21 mouse cellular contexts compared by ENCODE assay signal in the genomic region with DNA sequence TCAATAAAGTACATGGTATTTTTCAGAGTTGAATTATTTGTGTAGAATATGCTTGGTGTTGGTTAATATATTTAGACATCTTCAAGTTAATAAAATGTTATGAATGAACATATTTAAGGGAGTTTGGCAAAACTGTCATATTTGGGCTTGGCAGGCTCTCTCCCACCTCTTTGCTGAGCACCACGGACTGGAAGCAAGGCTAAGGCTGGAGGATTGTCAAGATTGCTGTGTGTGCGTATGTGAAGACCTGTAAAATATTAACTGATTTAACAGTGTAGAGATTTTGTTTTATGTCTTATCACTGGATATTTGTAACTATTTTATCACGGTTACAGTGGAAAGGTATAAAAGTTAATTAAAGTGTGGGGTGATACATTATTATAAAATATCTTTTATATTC.
DNase-seq lines count a peak whose midpoint lies in the region; ATAC-seq lines count a peak whose summit lies in the region.
"Had no signal": no experiment of that assay in that cellular context is flagged by ENCODE, and none has a peak within 500 bp of the region (broad histone marks: within the 10 kb centered on the region; RNA-seq: fewer than 3 reads in every experiment).

No protein-coding gene starts in this region.

- no peak overlapping the region for H3K9ac ChIP-seq in kidney, embryonic 16.5 days (replicated peaks; ENCODE audit: low read length)
- H3K9ac ChIP-seq: embryonic facial prominence, embryonic 13.5 days; embryonic facial prominence, embryonic 15.5 days; forebrain, embryonic 12.5 days had no signal

- peak; percentile 19 for DNase-seq in kidney, adult 9 months
- DNase-seq in kidney, postnatal 25 days, result no peak
- no peak for DNase-seq in kidney, postnatal 10 days
- DNase-seq: adrenal gland, adult 2 months; adrenal gland, postnatal 10 days; adrenal gland, postnatal 25 days; cerebellum, adult 11 months; cerebellum, adult 18-20 months; cerebellum, adult 8-10 months; cerebellum, adult 9-11 months; cerebellum, postnatal 14 days; cerebellum, postnatal 36 days; embryo, embryonic 11 days had no signal

- no peaks in the 10 kb centered on the region for H3K36me3 ChIP-seq in kidney, embryonic 16.5 days (ENCODE audit: insufficient read depth, low read length)
- H3K36me3 ChIP-seq: embryonic facial prominence, embryonic 13.5 days; embryonic facial prominence, embryonic 15.5 days; forebrain, embryonic 10.5 days; forebrain, embryonic 12.5 days had no signal

- no peak overlapping the region for H3K4me3 ChIP-seq in kidney, embryonic 16.5 days (ENCODE audit: low read length)
- H3K4me3 ChIP-seq: embryonic facial prominence, embryonic 13.5 days; embryonic facial prominence, embryonic 15.5 days; erythroblast, embryonic 14.5 days; forebrain, embryonic 10.5 days; forebrain, embryonic 12.5 days had no signal

- H3K4me1 ChIP-seq in kidney, embryonic 16.5 days (ENCODE audit: insufficient read depth, low read length), result no peaks in the 10 kb centered on the region
- H3K4me1 ChIP-seq: embryonic facial prominence, embryonic 13.5 days; embryonic facial prominence, embryonic 15.5 days; forebrain, embryonic 12.5 days had no signal

- no peaks in the 10 kb centered on the region for H3K27me3 ChIP-seq in kidney, embryonic 16.5 days (ENCODE audit: insufficient read depth, low read length)
- H3K27me3 ChIP-seq: embryonic facial prominence, embryonic 13.5 days; embryonic facial prominence, embryonic 15.5 days; forebrain, embryonic 12.5 days had no signal

- peak; percentile 68; the same call in 1 of the 2 replicates for ATAC-seq in kidney, embryonic 16.5 days (ENCODE audit: low FRiP score, low TSS enrichment)
- ATAC-seq: forebrain, embryonic 14.5 days; forebrain, embryonic 16.5 days had no signal

- H3K27ac ChIP-seq in kidney, embryonic 16.5 days (ENCODE audit: low read length), result no peak overlapping the region
- H3K27ac ChIP-seq: embryonic facial prominence, embryonic 13.5 days; embryonic facial prominence, embryonic 15.5 days; forebrain, embryonic 10.5 days; forebrain, embryonic 12.5 days had no signal

- H3K9me3 ChIP-seq in kidney, embryonic 16.5 days (ENCODE audit: low read length), result no peaks in the 10 kb centered on the region
- H3K9me3 ChIP-seq: embryonic facial prominence, embryonic 13.5 days; embryonic facial prominence, embryonic 15.5 days; forebrain, embryonic 10.5 days; forebrain, embryonic 12.5 days had no signal

- H3K4me2 ChIP-seq in kidney, embryonic 16.5 days (replicated peaks; ENCODE audit: low read depth, low read length), result no peak overlapping the region
- H3K4me2 ChIP-seq: embryonic facial prominence, embryonic 13.5 days; embryonic facial prominence, embryonic 15.5 days; forebrain, embryonic 12.5 days had no signal

- 54% methylated on average over 3 of the region's 3 CpGs for WGBS in kidney, embryonic 16.5 days
